Mouse (Mus musculus): ENCODE data around the gene Gm5726.
"Not testable (repeated sequence)": the region's sequence is repeated elsewhere in the genome, so short reads cannot be mapped to it uniquely, and the experiment has no call there.

Gene Gm5726

DNA sequence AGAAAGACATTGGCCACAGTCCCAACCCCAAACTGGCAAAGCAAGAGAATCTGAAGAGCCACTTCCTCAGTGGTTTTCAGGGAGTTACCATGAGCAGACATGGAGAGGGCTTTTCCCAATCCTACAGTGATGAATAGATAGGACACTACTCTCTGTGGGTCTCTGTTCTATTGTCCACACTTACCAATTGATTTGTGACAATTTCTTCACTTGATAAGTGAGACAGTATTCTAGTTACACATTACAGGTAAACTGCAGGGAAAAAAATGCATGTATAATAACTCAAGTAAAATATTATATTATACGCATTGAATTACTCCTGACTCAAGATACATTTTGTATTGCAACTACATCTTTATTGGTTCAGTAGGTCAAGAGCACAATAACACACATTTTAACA, at the start of gene Gm5726:
Gene Gm5726 (minus strand): TSS at position 101 of the 400 bp plus-strand sequence.
- not testable (repeated sequence) for DNase-seq

DNA sequence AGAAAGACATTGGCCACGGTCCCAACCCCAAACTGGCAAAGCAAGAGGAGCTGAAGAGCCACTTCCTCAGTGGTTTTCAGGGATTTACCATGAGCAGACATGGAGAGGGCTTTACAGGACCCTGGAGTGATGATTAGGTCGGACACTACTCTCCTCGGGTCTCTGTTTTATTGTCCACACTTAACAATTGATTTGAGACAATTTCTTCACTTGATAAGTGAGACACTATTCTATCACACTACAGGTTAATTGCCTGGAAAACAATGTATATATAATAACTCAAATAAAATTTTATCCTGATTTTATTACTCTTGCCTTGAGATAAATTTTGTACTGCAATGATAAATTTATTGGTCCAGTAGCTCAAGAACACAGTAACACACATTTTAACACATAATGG, 30.6 kb upstream of the Gm5726 start, which contains the start of gene Gm4141:
Gene Gm4141 (minus strand): TSS at position 101 of the 400 bp plus-strand sequence.
- DNase-seq: not testable (repeated sequence)

DNA sequence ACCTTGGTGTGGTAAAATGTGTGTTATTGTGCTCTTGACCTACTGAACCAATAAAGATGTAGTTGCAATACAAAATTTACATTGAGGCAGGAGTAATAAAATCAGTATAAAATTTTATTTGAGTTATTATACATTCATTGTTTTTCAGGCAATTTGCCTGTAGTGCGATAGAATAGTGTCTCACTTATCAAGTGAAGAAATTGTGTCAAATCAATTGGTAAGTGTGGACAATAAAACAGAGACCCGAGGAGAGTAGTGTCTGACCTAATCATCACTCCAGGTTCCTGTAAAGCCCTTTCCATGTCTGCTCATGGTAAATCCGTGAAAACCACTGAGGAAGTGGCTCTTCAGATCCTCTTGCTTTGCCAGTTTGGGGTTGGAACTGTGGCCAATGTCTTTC, 12.0 kb downstream of the Gm5726 start, which contains the start of gene Vmn1r104:
Gene Vmn1r104 (plus strand): TSS at position 301 of the 400 bp plus-strand sequence.
- DNase-seq: not testable (repeated sequence)

DNA sequence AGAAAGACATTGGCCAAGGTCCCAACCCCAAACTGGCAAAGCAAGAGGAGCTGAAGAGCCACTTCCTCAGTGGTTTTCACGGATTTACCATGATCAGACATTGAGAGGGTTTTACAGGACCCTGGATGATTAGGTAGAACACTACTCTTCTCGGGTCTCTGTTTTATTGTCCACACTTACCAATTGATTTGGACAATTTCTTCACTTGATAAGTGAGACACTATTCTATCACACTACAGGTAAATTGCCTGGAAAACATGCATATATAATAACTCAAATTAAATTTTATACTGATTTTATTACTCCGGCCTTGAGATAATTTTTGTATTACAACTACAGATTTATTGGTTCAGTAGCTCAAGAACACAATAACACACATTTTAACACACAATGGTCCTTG, 35.1 kb downstream of the Gm5726 start, which contains the start of gene Vmn1r103:
Gene Vmn1r103 (minus strand): TSS at position 101 of the 400 bp plus-strand sequence.
- not testable (repeated sequence) for DNase-seq

All from cerebellum, adult 11 months (tissue).